Mouse (Mus musculus) lung, postnatal 10 days (tissue): ENCODE measurements around the gene Astn1.
A peak's percentile ranks its signal among the peaks of the same experiment; 100 is the strongest.

Source experiments
- DNase-seq: peaks from one replicate; pipeline ENCODE4 v3.0.0; 2021

Gene Astn1

GRCm38 (mm10) chr1:158536867-158537266 is 174.8 kb downstream of the Astn1 start:
- DNase-seq: no peak

- DNase-seq: no peak
Observed at GRCm38 (mm10) chr1:158545095-158545494, 183.0 kb downstream of the Astn1 start.

GRCm38 (mm10) chr1:158546513-158546912 is 184.4 kb downstream of the Astn1 start:
- no peak for DNase-seq

GRCm38 (mm10) chr1:158547592-158548211 is 185.6 kb downstream of the Astn1 start:
- no peak for DNase-seq

GRCm38 (mm10) chr1:158548319-158548718 is 186.2 kb downstream of the Astn1 start:
- no peak for DNase-seq

GRCm38 (mm10) chr1:158549616-158550015 is 187.5 kb downstream of the Astn1 start:
- DNase-seq: no peak

- DNase-seq: no peak
Observed at GRCm38 (mm10) chr1:158551951-158552350, 189.9 kb downstream of the Astn1 start.

GRCm38 (mm10) chr1:158553341-158553740 is 191.3 kb downstream of the Astn1 start:
- DNase-seq: no peak

GRCm38 (mm10) chr1:158554020-158554505 is 192.0 kb downstream of the Astn1 start:
- DNase-seq: peak; percentile 42

GRCm38 (mm10) chr1:158573168-158573567 is 211.1 kb downstream of the Astn1 start:
- DNase-seq: no peak

GRCm38 (mm10) chr1:158573597-158573996 is 211.5 kb downstream of the Astn1 start:
- DNase-seq: no peak

GRCm38 (mm10) chr1:158575997-158576396 is 213.9 kb downstream of the Astn1 start:
- DNase-seq: no peak

GRCm38 (mm10) chr1:158581806-158582205 is 219.7 kb downstream of the Astn1 start:
- no peak for DNase-seq

- DNase-seq: no peak
Observed at GRCm38 (mm10) chr1:158588903-158589302, 226.8 kb downstream of the Astn1 start.

- peak; percentile 50 for DNase-seq
Observed at GRCm38 (mm10) chr1:158596726-158597448, 234.8 kb downstream of the Astn1 start.

GRCm38 (mm10) chr1:158597996-158598395 is 235.9 kb downstream of the Astn1 start:
- no peak for DNase-seq

- DNase-seq: no peak
Observed at GRCm38 (mm10) chr1:158599435-158599834, 237.4 kb downstream of the Astn1 start.

GRCm38 (mm10) chr1:158603056-158603455 is 241.0 kb downstream of the Astn1 start:
- DNase-seq: no peak

- no peak for DNase-seq
Observed at GRCm38 (mm10) chr1:158604149-158604548, 242.1 kb downstream of the Astn1 start.

GRCm38 (mm10) chr1:158605597-158605996 is 243.5 kb downstream of the Astn1 start:
- no peak for DNase-seq

GRCm38 (mm10) chr1:158606324-158606723 is 244.3 kb downstream of the Astn1 start:
- no peak for DNase-seq

GRCm38 (mm10) chr1:158607201-158607600 is 245.1 kb downstream of the Astn1 start:
- no peak for DNase-seq

GRCm38 (mm10) chr1:158615202-158615601 is 253.1 kb downstream of the Astn1 start:
- no peak for DNase-seq

GRCm38 (mm10) chr1:158617943-158618342 is 255.9 kb downstream of the Astn1 start:
- DNase-seq: no peak
